Mouse (Mus musculus) cerebellum, adult 2 months (tissue): ENCODE measurements at regions not wholly inside any gene's neighbourhood (a gene's known extent, or its start where the extent isn't known, plus 50 kb on each side); places are given as distances from the start of the nearest gene placed in this dataset.

Experiments used
- CTCF ChIP-seq: fragments of 200-500 bp; IDR thresholded peaks from 2 replicates; pipeline ENCODE4 v1.5.1; 2011; ENCODE audit warnings: low read depth, mild to moderate bottlenecking, control low read depth, low read length, moderate library complexity, borderline replicate concordance; ENCODE audit not compliant: insufficient read depth
- POLR2A ChIP-seq: fragments of 200-500 bp; IDR thresholded peaks from 2 replicates; pipeline ENCODE4 v1.6.1; 2011; ENCODE audit warnings: low read length, control low read depth, borderline replicate concordance; ENCODE audit not compliant: insufficient read depth

DNA sequence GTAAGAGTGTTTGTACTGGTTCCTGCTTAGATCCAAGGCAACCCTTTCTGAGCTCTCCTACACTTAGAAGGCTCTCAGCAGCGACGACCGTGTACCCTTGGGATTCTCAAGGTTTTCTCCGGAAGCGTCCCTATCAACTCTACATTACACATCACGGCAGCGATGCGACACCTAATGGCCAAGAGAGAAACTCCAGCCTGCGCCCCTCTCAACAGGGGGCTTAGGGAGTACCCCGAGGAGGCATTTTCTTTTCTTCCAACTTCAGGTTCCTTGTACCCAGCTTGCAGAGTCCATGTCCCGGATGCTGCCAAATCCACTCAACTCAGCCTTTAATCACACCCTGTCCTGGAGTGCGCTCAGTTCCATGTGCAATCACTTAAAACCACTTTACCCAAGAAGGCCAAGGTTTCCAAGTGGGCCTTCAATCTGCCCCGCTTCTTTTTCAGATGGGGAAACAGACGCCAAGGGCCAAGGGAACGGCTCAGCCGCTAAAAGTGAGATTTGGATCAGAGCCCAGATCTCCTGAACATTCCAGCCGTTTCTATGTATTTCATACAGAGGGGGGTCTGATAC, 186.9 kb upstream of the Fbxo11 start:
- TF ChIP-seq POLR2A (no peak), CTCF (peak; percentile 69)
